Mouse (Mus musculus): ENCODE results near the gene St6gal1. TPM values are rescaled to one million over a fixed set of nuclear protein-coding genes. Genes with fewer than 3 reads are reported as not detected.

The St6gal1 gene
- polyA plus RNA-seq, 1 experiment from 2014 or later: 30.6 TPM

GRCm38 (mm10) chr16:23226601-23227351 is 2.2 kb downstream of the St6gal1 start:
- H3K36me3 ChIP-seq (ENCODE audit: control insufficient read depth, insufficient read depth, low read length): no peaks in the 10 kb centered on the region
- 7% methylated on average over 14 of the region's 14 CpGs for WGBS
- peak overlapping the region; percentile 67 for H3K4me3 ChIP-seq (replicated peaks; ENCODE audit: low read depth, low read length)
- peak; percentile 35; the same call in 1 of the 2 replicates for ATAC-seq (ENCODE audit: low FRiP score, low TSS enrichment)
- DNase-seq: peak; percentile 80
- H3K27ac ChIP-seq (replicated peaks; ENCODE audit: low read depth, low read length): peak overlapping the region; percentile 90
- no peaks in the 10 kb centered on the region for H3K9me3 ChIP-seq (ENCODE audit: control insufficient read depth, low read length)
- H3K9ac ChIP-seq (replicated peaks; ENCODE audit: low read length): peak overlapping the region; percentile 83
- no peaks in the 10 kb centered on the region for H3K27me3 ChIP-seq (ENCODE audit: control insufficient read depth, insufficient read depth, low read length)
- H3K4me2 ChIP-seq (ENCODE audit: low read length): peak overlapping the region; percentile 89
- peaks cover 27% of the 10 kb centered on the region for H3K4me1 ChIP-seq (ENCODE audit: control insufficient read depth, insufficient read depth, low read length)

- Histone ChIP-seq H3K4me2 (ENCODE audit: low read length) (peak overlapping the region; percentile 89), H3K27ac (replicated peaks; ENCODE audit: low read depth, low read length) (no peak overlapping the region), H3K9me3 (ENCODE audit: control insufficient read depth, low read length) (no peaks in the 10 kb centered on the region), H3K27me3 (ENCODE audit: control insufficient read depth, insufficient read depth, low read length) (no peaks in the 10 kb centered on the region), H3K36me3 (ENCODE audit: control insufficient read depth, insufficient read depth, low read length) (no peaks in the 10 kb centered on the region), H3K9ac (replicated peaks; ENCODE audit: low read length) (no peak overlapping the region), H3K4me3 (replicated peaks; ENCODE audit: low read depth, low read length) (peak overlapping the region; percentile 67; the same call in 1 of the 2 replicates), H3K4me1 (ENCODE audit: control insufficient read depth, insufficient read depth, low read length) (peaks cover 27% of the 10 kb centered on the region)
- no peak for DNase-seq
- no peak for ATAC-seq (ENCODE audit: low FRiP score, low TSS enrichment)
- WGBS: 28% methylated on average over 6 of the region's 6 CpGs
Measured at GRCm38 (mm10) chr16:23227851-23228250, 3.3 kb downstream of the St6gal1 start.

- H3K36me3 ChIP-seq (ENCODE audit: control insufficient read depth, insufficient read depth, low read length): no peaks in the 10 kb centered on the region
- H3K9ac ChIP-seq (replicated peaks; ENCODE audit: low read length): no peak overlapping the region
- DNase-seq: no peak
- no peak for ATAC-seq (ENCODE audit: low FRiP score, low TSS enrichment)
- no peak overlapping the region for H3K4me3 ChIP-seq (replicated peaks; ENCODE audit: low read depth, low read length)
- peak overlapping the region; percentile 89 for H3K4me2 ChIP-seq (ENCODE audit: low read length)
- peaks cover 27% of the 10 kb centered on the region for H3K4me1 ChIP-seq (ENCODE audit: control insufficient read depth, insufficient read depth, low read length)
- 24% methylated on average over 3 of the region's 3 CpGs for WGBS
- H3K9me3 ChIP-seq (ENCODE audit: control insufficient read depth, low read length): no peaks in the 10 kb centered on the region
- no peak overlapping the region for H3K27ac ChIP-seq (replicated peaks; ENCODE audit: low read depth, low read length)
- no peaks in the 10 kb centered on the region for H3K27me3 ChIP-seq (ENCODE audit: control insufficient read depth, insufficient read depth, low read length)
Measured at GRCm38 (mm10) chr16:23228486-23228885, 3.9 kb downstream of the St6gal1 start.

GRCm38 (mm10) chr16:23229945-23230344 is 5.4 kb downstream of the St6gal1 start:
- WGBS: 79% methylated on average over 3 of the region's 3 CpGs
- peaks cover 18% of the 10 kb centered on the region for H3K4me1 ChIP-seq (ENCODE audit: control insufficient read depth, insufficient read depth, low read length)

GRCm38 (mm10) chr16:23231168-23231567 is 6.6 kb downstream of the St6gal1 start:
- ATAC-seq (ENCODE audit: low FRiP score, low TSS enrichment) (no peak), DNase-seq (no peak)
- H3K4me1 ChIP-seq (ENCODE audit: control insufficient read depth, insufficient read depth, low read length): peaks cover 18% of the 10 kb centered on the region
- H3K9me3 ChIP-seq (ENCODE audit: control insufficient read depth, low read length): no peaks in the 10 kb centered on the region
- H3K36me3 ChIP-seq (ENCODE audit: control insufficient read depth, insufficient read depth, low read length): no peaks in the 10 kb centered on the region
- H3K27me3 ChIP-seq (ENCODE audit: control insufficient read depth, insufficient read depth, low read length): no peaks in the 10 kb centered on the region
- H3K4me2 ChIP-seq (ENCODE audit: low read length): no peak overlapping the region
- 81% methylated on average over 4 of the region's 4 CpGs for WGBS
- no peak overlapping the region for H3K27ac ChIP-seq (replicated peaks; ENCODE audit: low read depth, low read length)
- no peak overlapping the region for H3K9ac ChIP-seq (replicated peaks; ENCODE audit: low read length)
- H3K4me3 ChIP-seq (replicated peaks; ENCODE audit: low read depth, low read length): no peak overlapping the region

More at GRCm38 (mm10) chr16:23229945-23230344, 5.4 kb downstream of the St6gal1 start:
- H3K9ac ChIP-seq (replicated peaks; ENCODE audit: low read length): no peak overlapping the region
- ATAC-seq (ENCODE audit: low FRiP score, low TSS enrichment): no peak
- H3K9me3 ChIP-seq (ENCODE audit: control insufficient read depth, low read length): no peaks in the 10 kb centered on the region
- no peaks in the 10 kb centered on the region for H3K27me3 ChIP-seq (ENCODE audit: control insufficient read depth, insufficient read depth, low read length)
- no peak for DNase-seq
- H3K27ac ChIP-seq (replicated peaks; ENCODE audit: low read depth, low read length): no peak overlapping the region
- no peak overlapping the region for H3K4me3 ChIP-seq (replicated peaks; ENCODE audit: low read depth, low read length)
- H3K4me2 ChIP-seq (ENCODE audit: low read length): no peak overlapping the region
- no peaks in the 10 kb centered on the region for H3K36me3 ChIP-seq (ENCODE audit: control insufficient read depth, insufficient read depth, low read length)

GRCm38 (mm10) chr16:23232691-23233090 is 8.2 kb downstream of the St6gal1 start:
- Histone ChIP-seq H3K9me3 (ENCODE audit: control insufficient read depth, low read length) (no peaks in the 10 kb centered on the region), H3K4me3 (replicated peaks; ENCODE audit: low read depth, low read length) (no peak overlapping the region), H3K36me3 (ENCODE audit: control insufficient read depth, insufficient read depth, low read length) (no peaks in the 10 kb centered on the region), H3K27ac (replicated peaks; ENCODE audit: low read depth, low read length) (no peak overlapping the region), H3K4me2 (ENCODE audit: low read length) (no peak overlapping the region), H3K4me1 (ENCODE audit: control insufficient read depth, insufficient read depth, low read length) (peaks cover 9% of the 10 kb centered on the region), H3K27me3 (ENCODE audit: control insufficient read depth, insufficient read depth, low read length) (no peaks in the 10 kb centered on the region), H3K9ac (replicated peaks; ENCODE audit: low read length) (no peak overlapping the region)
- DNase-seq (no peak), ATAC-seq (ENCODE audit: low FRiP score, low TSS enrichment) (no peak)
- 89% methylated on average over 7 of the region's 7 CpGs for WGBS

GRCm38 (mm10) chr16:23233496-23233895 is 9.0 kb downstream of the St6gal1 start:
- Histone ChIP-seq H3K27ac (replicated peaks; ENCODE audit: low read depth, low read length) (no peak overlapping the region), H3K4me3 (replicated peaks; ENCODE audit: low read depth, low read length) (no peak overlapping the region)
- WGBS: 92% methylated on average over 10 of the region's 10 CpGs

GRCm38 (mm10) chr16:23234557-23234956 is 10.0 kb downstream of the St6gal1 start:
- no peak for DNase-seq
- no peak overlapping the region for H3K9ac ChIP-seq (replicated peaks; ENCODE audit: low read length)
- no peak for ATAC-seq (ENCODE audit: low FRiP score, low TSS enrichment)

More at GRCm38 (mm10) chr16:23233496-23233895, 9.0 kb downstream of the St6gal1 start:
- no peaks in the 10 kb centered on the region for H3K36me3 ChIP-seq (ENCODE audit: control insufficient read depth, insufficient read depth, low read length)
- H3K9me3 ChIP-seq (ENCODE audit: control insufficient read depth, low read length): no peaks in the 10 kb centered on the region
- H3K4me2 ChIP-seq (ENCODE audit: low read length): no peak overlapping the region
- ATAC-seq (ENCODE audit: low FRiP score, low TSS enrichment) (no peak), DNase-seq (no peak)
- no peaks in the 10 kb centered on the region for H3K27me3 ChIP-seq (ENCODE audit: control insufficient read depth, insufficient read depth, low read length)
- no peak overlapping the region for H3K9ac ChIP-seq (replicated peaks; ENCODE audit: low read length)
- H3K4me1 ChIP-seq (ENCODE audit: control insufficient read depth, insufficient read depth, low read length): peaks cover 3% of the 10 kb centered on the region

GRCm38 (mm10) chr16:23235173-23235694 is 10.7 kb downstream of the St6gal1 start:
- Histone ChIP-seq H3K4me3 (replicated peaks; ENCODE audit: low read depth, low read length) (no peak overlapping the region), H3K4me1 (ENCODE audit: control insufficient read depth, insufficient read depth, low read length) (peaks cover 4% of the 10 kb centered on the region), H3K27ac (replicated peaks; ENCODE audit: low read depth, low read length) (no peak overlapping the region), H3K9ac (replicated peaks; ENCODE audit: low read length) (no peak overlapping the region), H3K4me2 (ENCODE audit: low read length) (no peak overlapping the region), H3K36me3 (ENCODE audit: control insufficient read depth, insufficient read depth, low read length) (no peaks in the 10 kb centered on the region), H3K9me3 (ENCODE audit: control insufficient read depth, low read length) (no peaks in the 10 kb centered on the region), H3K27me3 (ENCODE audit: control insufficient read depth, insufficient read depth, low read length) (no peaks in the 10 kb centered on the region)
- WGBS: 74% methylated on average over 7 of the region's 7 CpGs
- DNase-seq (no peak), ATAC-seq (ENCODE audit: low FRiP score, low TSS enrichment) (no peak)

More at GRCm38 (mm10) chr16:23234557-23234956, 10.0 kb downstream of the St6gal1 start:
- no peaks in the 10 kb centered on the region for H3K36me3 ChIP-seq (ENCODE audit: control insufficient read depth, insufficient read depth, low read length)
- WGBS: 91% methylated on average over 5 of the region's 5 CpGs
- H3K4me1 ChIP-seq (ENCODE audit: control insufficient read depth, insufficient read depth, low read length): no peaks in the 10 kb centered on the region
- H3K9me3 ChIP-seq (ENCODE audit: control insufficient read depth, low read length): no peaks in the 10 kb centered on the region
- no peak overlapping the region for H3K27ac ChIP-seq (replicated peaks; ENCODE audit: low read depth, low read length)
- H3K4me2 ChIP-seq (ENCODE audit: low read length): no peak overlapping the region
- no peaks in the 10 kb centered on the region for H3K27me3 ChIP-seq (ENCODE audit: control insufficient read depth, insufficient read depth, low read length)
- H3K4me3 ChIP-seq (replicated peaks; ENCODE audit: low read depth, low read length): no peak overlapping the region

All from midbrain, embryonic 14.5 days (tissue).